Mouse (Mus musculus) myocyte (in vitro differentiated cells): ENCODE data around the gene Pomt2. TPM values are rescaled to one million over a fixed set of nuclear protein-coding genes. Genes with fewer than 3 reads are reported as not detected.

Experiments
- H3K27me3 ChIP-seq: one replicate; pipeline ENCODE4 v1.6.1; 2011; ENCODE audit not compliant: control insufficient read depth, insufficient read depth, insufficient read length
- H3K36me3 ChIP-seq: one replicate; pipeline ENCODE4 v1.6.1; 2011; ENCODE audit not compliant: control insufficient read depth, insufficient read depth
- H3K4me2 ChIP-seq: one replicate; pipeline ENCODE4 v1.6.1; 2011; ENCODE audit warnings: low read depth, control low read depth
- H3K4me3 ChIP-seq: one replicate; pipeline ENCODE4 v1.5.1; 2011; ENCODE audit warnings: mild to moderate bottlenecking, control low read depth, moderate library complexity
- H3K79me2 ChIP-seq: one replicate; pipeline ENCODE4 v1.6.1; 2011; ENCODE audit not compliant: control insufficient read depth, insufficient read depth
- H3ac ChIP-seq: one replicate; pipeline ENCODE4 v1.6.1; 2011; ENCODE audit not compliant: control insufficient read depth, insufficient read length
- CEBPB ChIP-seq: IDR thresholded peaks from 2 replicates; pipeline ENCODE4 v1.6.1; 2011; ENCODE audit warnings: mild to moderate bottlenecking, moderate library complexity; ENCODE audit not compliant: poor library complexity, insufficient read depth, severe bottlenecking
- E2F4 ChIP-seq: IDR thresholded peaks from one replicate; pipeline ENCODE4 v1.6.1; 2011; ENCODE audit warnings: mild to moderate bottlenecking, control low read depth, moderate library complexity; ENCODE audit not compliant: insufficient read depth
- MAX ChIP-seq: IDR thresholded peaks from one replicate; pipeline ENCODE4 v1.6.1; 2011; ENCODE audit warnings: low read depth, mild to moderate bottlenecking, control low read depth
- MYOD1 ChIP-seq, 3 experiments: IDR thresholded peaks; one replicate each; pipeline ENCODE4 v1.6.1; 2011; ENCODE audit warnings: control low read depth in 2 of 3, low read depth in 2 of 3, mild to moderate bottlenecking in 2 of 3, moderate library complexity in 1 of 3; ENCODE audit not compliant: insufficient read length in 2 of 3, control insufficient read depth in 1 of 3
- MYOG ChIP-seq, 3 experiments: IDR thresholded peaks; one replicate each; pipeline ENCODE4 v1.6.1; 2011; ENCODE audit warnings: control low read depth in 2 of 3, low read depth in 2 of 3, mild to moderate bottlenecking in 2 of 3; ENCODE audit not compliant: insufficient read length in 2 of 3, control insufficient read depth in 1 of 3, insufficient read depth in 1 of 3
- POLR2A ChIP-seq: IDR thresholded peaks from one replicate; pipeline ENCODE4 v1.6.1; 2011; ENCODE audit warnings: low read depth, mild to moderate bottlenecking, control low read depth, moderate library complexity; ENCODE audit not compliant: insufficient read length
- POLR2AphosphoS2 ChIP-seq: IDR thresholded peaks from one replicate; pipeline ENCODE4 v1.6.1; 2011; ENCODE audit warnings: low read depth, control low read depth; ENCODE audit not compliant: insufficient read length
- REST ChIP-seq: IDR thresholded peaks from one replicate; pipeline ENCODE4 v1.6.1; 2011; ENCODE audit warnings: mild to moderate bottlenecking, control low read depth, moderate library complexity; ENCODE audit not compliant: insufficient read depth, insufficient read length
- SRF ChIP-seq: IDR thresholded peaks from one replicate; pipeline ENCODE4 v1.6.1; 2011; ENCODE audit warnings: low read depth; ENCODE audit not compliant: control insufficient read depth, insufficient read length
- TCF12 ChIP-seq: IDR thresholded peaks from one replicate; pipeline ENCODE4 v1.6.1; 2011; ENCODE audit warnings: mild to moderate bottlenecking, control low read depth; ENCODE audit not compliant: poor library complexity, insufficient read depth, severe bottlenecking
- TCF3 ChIP-seq: IDR thresholded peaks from one replicate; pipeline ENCODE4 v1.6.1; 2011; ENCODE audit warnings: low read depth, control low read depth; ENCODE audit not compliant: insufficient read length
- USF1 ChIP-seq: IDR thresholded peaks from one replicate; pipeline ENCODE4 v1.6.1; 2011; ENCODE audit warnings: low read depth, mild to moderate bottlenecking, control low read depth, moderate library complexity
- polyA plus RNA-seq: library from polyadenylated mRNA; unstranded; fragments of >200 nt; fragmentation: generic; extraction: Trizol; gene quantifications from one replicate; pipeline ENCODE4 v1.2.1, GENCODE M21; 2012; ENCODE audit warnings: missing spikeins

The Pomt2 gene
- 11.1 TPM for polyA plus RNA-seq

- peak within 1 kb of the TSS; percentile 87 for H3K4me2 ChIP-seq
- peak; percentile 60 for TF ChIP-seq POLR2A
- TF ChIP-seq MYOD1 (IDR thresholded peaks at IDR 0.05; ENCODE audit: control insufficient read depth in 1 of 3, insufficient read length in 2 of 3, low read depth in 2 of 3) = peak in 1 of 3 experiments; percentile 49
- peak in 1 of 3 experiments; percentile 4 for TF ChIP-seq MYOG (IDR thresholded peaks at IDR 0.05; ENCODE audit: control insufficient read depth in 1 of 3, insufficient read depth in 1 of 3, insufficient read length in 2 of 3, low read depth in 2 of 3)
- TF ChIP-seq TCF3 = no peak
- peak; percentile 64 for TF ChIP-seq POLR2AphosphoS2
- no peaks in the 10 kb centered on the region for H3K27me3 ChIP-seq
- no peaks in the 10 kb centered on the region for H3K36me3 ChIP-seq
- H3K4me3 ChIP-seq = peak within 1 kb of the TSS; percentile 73
- peak within 1 kb of the TSS; percentile 59 for H3ac ChIP-seq
- H3K79me2 ChIP-seq = no peaks in the 10 kb centered on the region
These were observed at the start of gene Pomt2 for GRCm38 (mm10) chr12:87147395-87148089. TSS of gene Pomt2 (minus strand) at chr12:87147968.

GRCm38 (mm10) chr12:87196310-87196709, 48.5 kb upstream of the Pomt2 start:
- no peaks in the 10 kb centered on the region for H3K79me2 ChIP-seq
- TF ChIP-seq POLR2AphosphoS2 (no peak), TCF12 (no peak), USF1 (no peak), MYOD1 (IDR thresholded peaks at IDR 0.05; ENCODE audit: control insufficient read depth in 1 of 3, insufficient read length in 2 of 3, low read depth in 2 of 3) (no peak), REST (no peak), E2F4 (no peak), POLR2A (no peak), CEBPB (no peak), SRF (no peak), MYOG (IDR thresholded peaks at IDR 0.05; ENCODE audit: control insufficient read depth in 1 of 3, insufficient read depth in 1 of 3, insufficient read length in 2 of 3, low read depth in 2 of 3) (no peak), MAX (no peak), TCF3 (no peak)

GRCm38 (mm10) chr12:87195069-87195468, 47.3 kb upstream of the Pomt2 start:
- Histone ChIP-seq H3K79me2 (no peaks in the 10 kb centered on the region), H3K36me3 (no peaks in the 10 kb centered on the region), H3ac (no peak overlapping the region), H3K4me3 (no peak overlapping the region), H3K4me2 (no peak overlapping the region), H3K27me3 (no peaks in the 10 kb centered on the region)
- no peak for TF ChIP-seq MYOG (IDR thresholded peaks at IDR 0.05; ENCODE audit: control insufficient read depth in 1 of 3, insufficient read depth in 1 of 3, insufficient read length in 2 of 3, low read depth in 2 of 3)
- no peak for TF ChIP-seq USF1
- TF ChIP-seq POLR2A = no peak
- TF ChIP-seq CEBPB = no peak
- no peak for TF ChIP-seq MYOD1 (IDR thresholded peaks at IDR 0.05; ENCODE audit: control insufficient read depth in 1 of 3, insufficient read length in 2 of 3, low read depth in 2 of 3)
- no peak for TF ChIP-seq REST
- no peak for TF ChIP-seq SRF
- no peak for TF ChIP-seq TCF12
- no peak for TF ChIP-seq POLR2AphosphoS2
- TF ChIP-seq TCF3 = no peak
- no peak for TF ChIP-seq E2F4
- TF ChIP-seq MAX = no peak

More at GRCm38 (mm10) chr12:87196310-87196709, 48.5 kb upstream of the Pomt2 start:
- Histone ChIP-seq H3K27me3 (no peaks in the 10 kb centered on the region), H3K36me3 (no peaks in the 10 kb centered on the region), H3K4me3 (no peak overlapping the region), H3ac (no peak overlapping the region), H3K4me2 (no peak overlapping the region)

GRCm38 (mm10) chr12:87193008-87193407, 45.2 kb upstream of the Pomt2 start:
- H3K4me2 ChIP-seq = no peak overlapping the region
- H3K79me2 ChIP-seq = no peaks in the 10 kb centered on the region
- H3K27me3 ChIP-seq = no peaks in the 10 kb centered on the region

GRCm38 (mm10) chr12:87177631-87178030, 29.9 kb upstream of the Pomt2 start:
- Histone ChIP-seq H3K36me3 (no peaks in the 10 kb centered on the region), H3ac (no peak overlapping the region), H3K27me3 (no peaks in the 10 kb centered on the region), H3K79me2 (no peaks in the 10 kb centered on the region), H3K4me2 (no peak overlapping the region), H3K4me3 (no peak overlapping the region)
- TF ChIP-seq SRF (no peak), USF1 (no peak), E2F4 (no peak), TCF3 (no peak), POLR2A (no peak), MAX (no peak), MYOD1 (IDR thresholded peaks at IDR 0.05; ENCODE audit: control insufficient read depth in 1 of 3, insufficient read length in 2 of 3, low read depth in 2 of 3) (no peak), CEBPB (no peak), MYOG (IDR thresholded peaks at IDR 0.05; ENCODE audit: control insufficient read depth in 1 of 3, insufficient read depth in 1 of 3, insufficient read length in 2 of 3, low read depth in 2 of 3) (no peak), TCF12 (no peak), REST (no peak), POLR2AphosphoS2 (no peak)

More at GRCm38 (mm10) chr12:87193008-87193407, 45.2 kb upstream of the Pomt2 start:
- TF ChIP-seq E2F4 (no peak), POLR2A (no peak), USF1 (no peak)
- Histone ChIP-seq H3ac (no peak overlapping the region), H3K36me3 (no peaks in the 10 kb centered on the region), H3K4me3 (no peak overlapping the region)
